Mouse (Mus musculus) hindbrain, embryonic 14.5 days (tissue): Measurements from ENCODE around the gene Luzp1. TPM values are rescaled to one million over a fixed set of nuclear protein-coding genes. Genes with fewer than 3 reads are reported as not detected.

Experiments used
- ATAC-seq: fragments of 200-750 bp; cut with Nextera tagmentation; 2 replicates; pipeline ENCODE4 v1.8.0; 2017; ENCODE audit warnings: moderate number of reproducible peaks, mild to moderate bottlenecking, moderate TSS enrichment, moderate library complexity; ENCODE audit not compliant: low FRiP score
- DNase-seq: peaks from one replicate; pipeline ENCODE4 v3.0.0-alpha.2; 2015; ENCODE audit warnings: low spot score
- H3K27ac ChIP-seq: fragments of 300-500 bp; sonication (generic); 2 replicates; pipeline ENCODE4 v1.5.1; 2014; ENCODE audit warnings: mild to moderate bottlenecking, moderate library complexity
- H3K27me3 ChIP-seq: fragments of 300-500 bp; sonication (generic); 2 replicates; pipeline ENCODE4 v1.6.1; 2014; ENCODE audit warnings: mild to moderate bottlenecking, low read length, mixed read lengths; ENCODE audit not compliant: control insufficient read depth, insufficient read depth
- H3K36me3 ChIP-seq: fragments of 300-500 bp; sonication (generic); replicated peaks from 2 replicates; pipeline ENCODE4 v1.6.1; 2014; ENCODE audit not compliant: control insufficient read depth, insufficient read depth
- H3K4me1 ChIP-seq: fragments of 300-500 bp; sonication (generic); replicated peaks from 2 replicates; pipeline ENCODE4 v1.6.1; 2014; ENCODE audit warnings: antibody characterized with exemption, low read length, mixed read lengths; ENCODE audit not compliant: control insufficient read depth, insufficient read depth
- H3K4me2 ChIP-seq: fragments of 300-500 bp; sonication (generic); replicated peaks from 2 replicates; pipeline ENCODE4 v1.6.1; 2014; ENCODE audit warnings: mild to moderate bottlenecking, moderate library complexity
- H3K4me3 ChIP-seq: fragments of 300-500 bp; sonication (generic); replicated peaks from 2 replicates; pipeline ENCODE4 v1.5.1; 2014; ENCODE audit warnings: mild to moderate bottlenecking, low read length
- H3K9ac ChIP-seq: fragments of 300-500 bp; sonication (generic); 2 replicates; pipeline ENCODE4 v1.6.1; 2014
- H3K9me3 ChIP-seq: fragments of 300-500 bp; sonication (generic); 2 replicates; pipeline ENCODE4 v1.6.1; 2016; ENCODE audit warnings: low read length; ENCODE audit not compliant: control insufficient read depth
- WGBS: fragments of 180-500 bp; shearing (Covaris S2); extraction: QIAGEN DNeasy Blood & Tissue Kit; methylation state at CpG from one replicate; pipeline ENCODE4 v1.1.7; 2014; 5-methylcytosine and 5-hydroxymethylcytosine counted together
- polyA plus RNA-seq: library from polyadenylated mRNA; unstranded; fragments of >200 nt; fragmentation: Nextera tagmentation; extraction: Ambion mirVana; gene quantifications from 2 replicates; pipeline ENCODE4 v1.2.1, GENCODE M21; 2014

Luzp1 gene
- polyA plus RNA-seq, 1 experiment from 2014 or later: 56.8 TPM

GRCm38 (mm10) chr4:136458276-136458675 is 11.3 kb upstream of the Luzp1 start:
- H3K4me2 ChIP-seq: no peak overlapping the region
- H3K9ac ChIP-seq: no peak overlapping the region
- H3K4me1 ChIP-seq: no peaks in the 10 kb centered on the region; the same call in 1 of the 2 replicates
- H3K27me3 ChIP-seq: peaks cover 14% of the 10 kb centered on the region
- no peak for ATAC-seq
- no peak for DNase-seq
- 86% methylated on average over 7 of the region's 7 CpGs for WGBS
- no peak overlapping the region for H3K27ac ChIP-seq
- H3K9me3 ChIP-seq: no peaks in the 10 kb centered on the region
- H3K36me3 ChIP-seq: no peaks in the 10 kb centered on the region
- no peak overlapping the region for H3K4me3 ChIP-seq

GRCm38 (mm10) chr4:136459210-136459609 is 10.4 kb upstream of the Luzp1 start:
- Histone ChIP-seq H3K27me3 (peaks cover 24% of the 10 kb centered on the region), H3K27ac (no peak overlapping the region)
- WGBS: 78% methylated on average over 12 of the region's 12 CpGs

GRCm38 (mm10) chr4:136461206-136461605 is 8.4 kb upstream of the Luzp1 start:
- ATAC-seq (no peak), DNase-seq (no peak)
- Histone ChIP-seq H3K9me3 (no peaks in the 10 kb centered on the region), H3K27me3 (peaks cover 28% of the 10 kb centered on the region), H3K4me1 (no peaks in the 10 kb centered on the region; the same call in 1 of the 2 replicates), H3K4me3 (no peak overlapping the region), H3K36me3 (no peaks in the 10 kb centered on the region), H3K27ac (no peak overlapping the region), H3K9ac (no peak overlapping the region), H3K4me2 (no peak overlapping the region)
- 41% methylated on average over 4 of the region's 4 CpGs for WGBS

More at GRCm38 (mm10) chr4:136459210-136459609, 10.4 kb upstream of the Luzp1 start:
- H3K9ac ChIP-seq: no peak overlapping the region
- no peak for ATAC-seq
- DNase-seq: no peak
- no peaks in the 10 kb centered on the region for H3K9me3 ChIP-seq
- no peaks in the 10 kb centered on the region; the same call in 1 of the 2 replicates for H3K4me1 ChIP-seq
- no peaks in the 10 kb centered on the region for H3K36me3 ChIP-seq
- no peak overlapping the region for H3K4me3 ChIP-seq
- H3K4me2 ChIP-seq: no peak overlapping the region

- WGBS: 12% methylated on average over 6 of the region's 6 CpGs
- ATAC-seq: no peak
- H3K9ac ChIP-seq: peak overlapping the region; percentile 72
These were observed 7.8 kb upstream of the Luzp1 start for GRCm38 (mm10) chr4:136461761-136462085.

GRCm38 (mm10) chr4:136462086-136462838 is 7.3 kb upstream of the Luzp1 start, which contains the start of gene 6030445D17Rik:
Gene 6030445D17Rik (plus strand): TSS chr4:136462250.
- no peaks in the 10 kb centered on the region; the same call in 1 of the 2 replicates for H3K4me1 ChIP-seq
- peak; percentile 63 for DNase-seq
- ATAC-seq: peak; percentile 75
- peaks cover 28% of the 10 kb centered on the region for H3K27me3 ChIP-seq
- H3K9me3 ChIP-seq: no peaks in the 10 kb centered on the region
- H3K4me3 ChIP-seq: peak within 1 kb of the TSS; percentile 61
- peak within 1 kb of the TSS; percentile 72 for H3K9ac ChIP-seq
- H3K4me2 ChIP-seq: peak within 1 kb of the TSS; percentile 83
- no peaks in the 10 kb centered on the region for H3K36me3 ChIP-seq
- WGBS: under 1% methylated on average over 63 of the region's 64 CpGs
- H3K27ac ChIP-seq: no peak within 1 kb of the TSS

More at GRCm38 (mm10) chr4:136461761-136462085, 7.8 kb upstream of the Luzp1 start:
- H3K4me3 ChIP-seq: peak overlapping the region; percentile 61
- H3K4me2 ChIP-seq: peak overlapping the region; percentile 83
- H3K9me3 ChIP-seq: no peaks in the 10 kb centered on the region
- H3K27ac ChIP-seq: no peak overlapping the region
- H3K4me1 ChIP-seq: no peaks in the 10 kb centered on the region; the same call in 1 of the 2 replicates
- no peaks in the 10 kb centered on the region for H3K36me3 ChIP-seq
- peaks cover 28% of the 10 kb centered on the region for H3K27me3 ChIP-seq
- no peak for DNase-seq

GRCm38 (mm10) chr4:136462839-136463178 is 6.8 kb upstream of the Luzp1 start:
- no peak overlapping the region for H3K27ac ChIP-seq
- H3K4me2 ChIP-seq: peak overlapping the region; percentile 83
- WGBS: 1% methylated on average over 8 of the region's 8 CpGs
- H3K9me3 ChIP-seq: no peaks in the 10 kb centered on the region
- peak; percentile 54 for DNase-seq
- no peaks in the 10 kb centered on the region; the same call in 1 of the 2 replicates for H3K4me1 ChIP-seq
- H3K36me3 ChIP-seq: no peaks in the 10 kb centered on the region
- H3K9ac ChIP-seq: peak overlapping the region; percentile 72
- H3K27me3 ChIP-seq: peaks cover 28% of the 10 kb centered on the region
- ATAC-seq: peak; percentile 64; the same call in 1 of the 2 replicates
- peak overlapping the region; percentile 61 for H3K4me3 ChIP-seq

GRCm38 (mm10) chr4:136463436-136463835 is 6.1 kb upstream of the Luzp1 start:
- H3K27ac ChIP-seq: no peak overlapping the region
- WGBS: 13% methylated on average over 9 of the region's 9 CpGs
- no peaks in the 10 kb centered on the region for H3K36me3 ChIP-seq
- no peak for ATAC-seq
- peak overlapping the region; percentile 83 for H3K4me2 ChIP-seq
- H3K9me3 ChIP-seq: no peaks in the 10 kb centered on the region
- no peaks in the 10 kb centered on the region; the same call in 1 of the 2 replicates for H3K4me1 ChIP-seq
- H3K27me3 ChIP-seq: peaks cover 28% of the 10 kb centered on the region
- no peak for DNase-seq
- peak overlapping the region; percentile 61; the same call in 1 of the 2 replicates for H3K4me3 ChIP-seq
- H3K9ac ChIP-seq: peak overlapping the region; percentile 72; the same call in 1 of the 2 replicates

- H3K4me2 ChIP-seq: no peak overlapping the region
- H3K36me3 ChIP-seq: no peaks in the 10 kb centered on the region
- H3K9me3 ChIP-seq: no peaks in the 10 kb centered on the region
- H3K9ac ChIP-seq: no peak overlapping the region
- no peak overlapping the region for H3K27ac ChIP-seq
- ATAC-seq (no peak), DNase-seq (no peak)
- H3K27me3 ChIP-seq: peaks cover 23% of the 10 kb centered on the region
- 57% methylated on average over 4 of the region's 4 CpGs for WGBS
- H3K4me3 ChIP-seq: no peak overlapping the region
- H3K4me1 ChIP-seq: peaks cover 2% of the 10 kb centered on the region
These were observed 3.3 kb upstream of the Luzp1 start for GRCm38 (mm10) chr4:136466226-136466625.

- 0 out of 2 replicates have a peak, but pooled peaks have one; percentile 7 for ATAC-seq
- H3K4me3 ChIP-seq: no peak overlapping the region
These were observed 821 bp upstream of the Luzp1 start for GRCm38 (mm10) chr4:136468553-136469327.

More at GRCm38 (mm10) chr4:136468553-136469327, 821 bp upstream of the Luzp1 start:
- WGBS: 68% methylated on average over 14 of the region's 14 CpGs
- no peak overlapping the region for H3K27ac ChIP-seq
- H3K36me3 ChIP-seq: no peaks in the 10 kb centered on the region
- peaks cover 10% of the 10 kb centered on the region for H3K4me1 ChIP-seq
- no peaks in the 10 kb centered on the region for H3K9me3 ChIP-seq
- H3K27me3 ChIP-seq: peaks cover 9% of the 10 kb centered on the region
- H3K9ac ChIP-seq: no peak overlapping the region
- peak overlapping the region; percentile 65; the same call in 1 of the 2 replicates for H3K4me2 ChIP-seq
- no peak for DNase-seq
